Mouse (Mus musculus) liver, embryonic 15.5 days (tissue): ENCODE data around the gene Gm10283. TPM values are rescaled to one million over a fixed set of nuclear protein-coding genes. Genes with fewer than 3 reads are reported as not detected.

Experiments
- ATAC-seq: fragments of 200-750 bp; cut with Nextera tagmentation; 2 replicates; pipeline ENCODE4 v1.8.0; 2017; ENCODE audit warnings: moderate number of reproducible peaks, mild to moderate bottlenecking, moderate library complexity; ENCODE audit not compliant: insufficient read depth
- H3K27ac ChIP-seq: fragments of 300-500 bp; sonication (generic); replicated peaks from 2 replicates; pipeline ENCODE4 v1.5.1; 2015; ENCODE audit warnings: mild to moderate bottlenecking, inconsistent platforms
- H3K27me3 ChIP-seq: fragments of 300-500 bp; sonication (generic); 2 replicates; pipeline ENCODE4 v1.6.1; 2015; ENCODE audit warnings: mild to moderate bottlenecking, inconsistent platforms
- H3K36me3 ChIP-seq: fragments of 300-500 bp; sonication (generic); replicated peaks from 2 replicates; pipeline ENCODE4 v1.6.1; 2015; ENCODE audit warnings: moderate library complexity, mild to moderate bottlenecking, inconsistent platforms
- H3K4me1 ChIP-seq: fragments of 300-500 bp; sonication (generic); replicated peaks from 2 replicates; pipeline ENCODE4 v1.6.1; 2015; ENCODE audit warnings: inconsistent platforms
- H3K4me2 ChIP-seq: fragments of 300-500 bp; sonication (generic); 2 replicates; pipeline ENCODE4 v1.6.1; 2015; ENCODE audit warnings: moderate library complexity, mild to moderate bottlenecking, inconsistent platforms
- H3K4me3 ChIP-seq: fragments of 300-500 bp; sonication (generic); replicated peaks from 2 replicates; pipeline ENCODE4 v1.5.1; 2015; ENCODE audit warnings: mild to moderate bottlenecking, inconsistent platforms
- H3K9ac ChIP-seq: fragments of 300-500 bp; sonication (generic); 2 replicates; pipeline ENCODE4 v1.6.1; 2015; ENCODE audit warnings: moderate library complexity, mild to moderate bottlenecking, inconsistent platforms
- H3K9me3 ChIP-seq: fragments of 300-500 bp; sonication (generic); replicated peaks from 2 replicates; pipeline ENCODE4 v1.6.1; 2016; ENCODE audit warnings: inconsistent platforms
- WGBS: fragments of 180-500 bp; shearing (Covaris S2); methylation state at CpG from one replicate; pipeline ENCODE4 v1.1.7; 2015; ENCODE audit warnings: mixed read lengths; ENCODE audit not compliant: insufficient replicate concordance; 5-methylcytosine and 5-hydroxymethylcytosine counted together
- polyA plus RNA-seq: library from polyadenylated mRNA; unstranded; fragments of >200 nt; fragmentation: Nextera tagmentation; extraction: Ambion mirVana; gene quantifications from 2 replicates; pipeline ENCODE4 v1.2.1, GENCODE M21; 2015

Gene Gm10283
- polyA plus RNA-seq, 1 experiment from 2014 or later = not detected

- no peak for ATAC-seq
- Histone ChIP-seq H3K4me2 (no peak overlapping the region), H3K27ac (no peak overlapping the region), H3K9ac (no peak overlapping the region), H3K4me1 (no peaks in the 10 kb centered on the region), H3K36me3 (no peaks in the 10 kb centered on the region), H3K27me3 (no peaks in the 10 kb centered on the region), H3K4me3 (no peak overlapping the region), H3K9me3 (no peaks in the 10 kb centered on the region)
- WGBS = 57% methylated on average over 6 of the region's 6 CpGs
Observed at GRCm38 (mm10) chr8:60444989-60445388, 58.0 kb downstream of the Gm10283 start.

- Histone ChIP-seq H3K4me2 (no peak overlapping the region), H3K9me3 (no peaks in the 10 kb centered on the region), H3K27me3 (no peaks in the 10 kb centered on the region), H3K36me3 (no peaks in the 10 kb centered on the region), H3K4me3 (no peak overlapping the region), H3K4me1 (no peaks in the 10 kb centered on the region), H3K27ac (no peak overlapping the region), H3K9ac (no peak overlapping the region)
- ATAC-seq = no peak
- WGBS = 53% methylated on average over 3 of the region's 3 CpGs
Observed at GRCm38 (mm10) chr8:60438557-60438956, 64.4 kb downstream of the Gm10283 start.

- Histone ChIP-seq H3K27ac (no peak overlapping the region), H3K4me3 (no peak overlapping the region), H3K27me3 (no peaks in the 10 kb centered on the region), H3K36me3 (no peaks in the 10 kb centered on the region), H3K4me1 (no peaks in the 10 kb centered on the region), H3K9me3 (no peaks in the 10 kb centered on the region), H3K4me2 (no peak overlapping the region), H3K9ac (no peak overlapping the region)
- no peak for ATAC-seq
- WGBS = 63% methylated on average over 3 of the region's 3 CpGs
Observed at GRCm38 (mm10) chr8:60436872-60437271, 66.1 kb downstream of the Gm10283 start.

- Histone ChIP-seq H3K9ac (no peak overlapping the region), H3K4me3 (no peak overlapping the region), H3K27ac (no peak overlapping the region), H3K27me3 (no peaks in the 10 kb centered on the region), H3K9me3 (no peaks in the 10 kb centered on the region), H3K4me2 (no peak overlapping the region), H3K36me3 (no peaks in the 10 kb centered on the region), H3K4me1 (no peaks in the 10 kb centered on the region)
- WGBS = 75% methylated on average over 5 of the region's 5 CpGs
- no peak for ATAC-seq
Observed at GRCm38 (mm10) chr8:60432649-60433048, 70.3 kb downstream of the Gm10283 start.

GRCm38 (mm10) chr8:60406358-60406757 lies 96.6 kb downstream of the Gm10283 start:
- Histone ChIP-seq H3K4me1 (no peaks in the 10 kb centered on the region), H3K4me2 (no peak overlapping the region), H3K27ac (no peak overlapping the region), H3K9me3 (no peaks in the 10 kb centered on the region), H3K36me3 (no peaks in the 10 kb centered on the region), H3K4me3 (no peak overlapping the region), H3K9ac (no peak overlapping the region), H3K27me3 (no peaks in the 10 kb centered on the region)
- WGBS = 57% methylated on average over 8 of the region's 8 CpGs
- no peak for ATAC-seq

GRCm38 (mm10) chr8:60404994-60405548 lies 97.9 kb downstream of the Gm10283 start:
- no peak overlapping the region for H3K9ac ChIP-seq
- WGBS = 23% methylated on average over 6 of the region's 6 CpGs
- H3K27me3 ChIP-seq = no peaks in the 10 kb centered on the region
- H3K9me3 ChIP-seq = no peaks in the 10 kb centered on the region
- no peaks in the 10 kb centered on the region for H3K36me3 ChIP-seq
- no peak overlapping the region for H3K4me3 ChIP-seq
- no peaks in the 10 kb centered on the region for H3K4me1 ChIP-seq
- no peak for ATAC-seq
- no peak overlapping the region for H3K4me2 ChIP-seq
- no peak overlapping the region for H3K27ac ChIP-seq

GRCm38 (mm10) chr8:60393675-60394074 lies 109.3 kb downstream of the Gm10283 start:
- H3K4me3 ChIP-seq = no peak overlapping the region
- no peak overlapping the region for H3K4me2 ChIP-seq
- no peaks in the 10 kb centered on the region for H3K9me3 ChIP-seq
- H3K27me3 ChIP-seq = no peaks in the 10 kb centered on the region
- no peak overlapping the region for H3K27ac ChIP-seq
- WGBS = 48% methylated on average over 4 of the region's 4 CpGs
- ATAC-seq = no peak
- no peak overlapping the region for H3K9ac ChIP-seq
- no peaks in the 10 kb centered on the region for H3K36me3 ChIP-seq
- H3K4me1 ChIP-seq = no peaks in the 10 kb centered on the region

- H3K27me3 ChIP-seq = no peaks in the 10 kb centered on the region
- H3K4me2 ChIP-seq = no peak overlapping the region
- no peaks in the 10 kb centered on the region for H3K36me3 ChIP-seq
- H3K4me1 ChIP-seq = no peaks in the 10 kb centered on the region
- WGBS = 67% methylated on average over 2 of the region's 2 CpGs
- ATAC-seq = no peak
- no peaks in the 10 kb centered on the region for H3K9me3 ChIP-seq
- H3K9ac ChIP-seq = no peak overlapping the region
- no peak overlapping the region for H3K4me3 ChIP-seq
- no peak overlapping the region for H3K27ac ChIP-seq
Observed at GRCm38 (mm10) chr8:60386589-60386988, 116.4 kb downstream of the Gm10283 start.

Other genes with a start within 250 kb of the Gm10283 start
- 9.2 and 10.7 TPM in 2 replicates for gene Aadat, start 2.7 kb upstream of the Gm10283 start, polyA plus RNA-seq
- 0.25 and 0.32 TPM in 2 replicates for gene Mfap3l, start 129.6 kb upstream of the Gm10283 start, polyA plus RNA-seq